Mouse (Mus musculus): Measurements from ENCODE around the gene Irf2bpl. TPM values are rescaled to one million over a fixed set of nuclear protein-coding genes. Genes with fewer than 3 reads are reported as not detected.

Gene Irf2bpl
- total RNA-seq, 2 experiments from 2014 or later, result 78.0 to 81.7 TPM

DNA sequence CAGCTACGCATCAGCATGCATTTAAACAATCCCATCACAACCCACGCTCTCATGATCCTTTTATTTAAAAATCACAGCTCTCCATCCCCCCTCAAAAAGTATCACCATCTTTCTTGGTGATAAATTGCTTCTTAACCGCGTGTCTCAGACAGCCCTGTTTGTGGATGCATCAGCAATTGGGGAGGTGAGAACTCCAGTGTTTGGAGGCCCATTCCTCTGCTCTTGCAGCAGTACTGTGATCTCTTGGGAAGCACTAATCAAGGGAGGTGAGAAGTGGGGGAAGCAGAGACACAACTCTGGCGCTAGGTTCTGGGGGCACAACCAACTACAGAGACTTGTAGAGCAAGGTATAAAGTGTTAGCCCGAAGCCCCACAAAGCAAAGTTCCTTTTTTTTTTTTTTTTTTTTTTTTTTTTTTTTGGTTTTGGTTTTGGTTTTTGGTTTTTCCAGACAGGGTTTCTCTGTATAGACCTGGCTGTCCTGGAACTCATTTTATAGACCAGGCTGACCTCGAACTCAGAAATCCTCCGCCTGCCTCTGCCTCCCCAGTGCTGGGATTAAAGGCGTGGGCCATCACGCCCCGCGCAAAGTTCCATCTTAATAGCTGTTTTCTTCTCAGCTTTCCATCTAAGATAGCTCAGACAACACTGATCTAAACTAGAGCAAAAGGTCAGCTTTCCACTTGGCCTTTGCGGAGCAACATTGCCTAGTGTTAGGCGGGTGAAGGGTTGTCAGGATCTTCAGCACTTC is 3.0 kb upstream of the Irf2bpl start:
- DNase-seq (ENCODE audit: low spot score in 2 of 2), result no peak

DNA sequence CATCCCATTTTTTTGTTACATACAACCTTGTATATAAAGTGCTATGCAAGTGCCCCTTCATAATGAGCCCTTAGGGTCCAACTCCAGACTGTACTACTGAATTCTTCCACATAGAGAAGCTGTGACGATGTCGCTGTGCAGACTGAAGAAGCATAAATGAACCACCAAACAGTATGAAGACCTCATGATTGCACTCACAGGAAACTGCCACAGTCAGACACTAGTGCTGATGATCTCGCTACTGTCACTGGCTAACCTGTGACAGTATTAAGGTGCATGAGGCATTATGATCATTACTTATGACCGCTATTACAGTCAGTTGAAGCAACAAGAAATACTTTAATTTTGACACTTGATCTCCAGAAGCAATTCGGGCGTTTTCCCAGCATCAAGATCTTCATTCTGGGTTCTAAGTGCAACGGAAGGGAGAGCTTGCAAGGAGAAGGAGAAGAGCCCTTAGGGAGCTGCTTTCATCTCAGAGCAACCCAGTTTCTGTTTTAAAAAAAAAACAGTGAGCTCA is 1.9 kb upstream of the Irf2bpl start:
- DNase-seq (ENCODE audit: low spot score in 2 of 2), result no peak

- DNase-seq (ENCODE audit: low spot score in 2 of 2), result no peak
These were observed 1.1 kb upstream of the Irf2bpl start for GRCm38 (mm10) chr12:86885746-86886145.

DNA sequence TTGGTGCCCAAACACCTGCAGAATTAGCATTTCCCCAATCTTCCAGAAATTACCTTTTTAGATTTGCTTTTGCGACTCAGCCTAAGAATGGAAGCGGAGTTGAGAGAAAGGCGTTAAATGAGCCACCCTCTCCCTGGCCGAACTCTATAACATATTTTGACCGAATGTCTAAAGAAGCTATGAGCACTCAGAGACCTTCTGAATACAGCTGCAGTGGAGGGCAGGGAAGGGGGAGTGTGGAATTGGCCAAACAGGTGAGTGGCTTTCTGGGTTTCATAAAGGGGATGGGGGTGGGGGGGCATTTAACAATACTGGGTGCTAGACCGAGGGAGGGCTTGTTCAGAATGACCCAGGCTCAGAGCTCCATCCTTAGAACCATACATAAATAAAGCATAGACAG is 738 bp upstream of the Irf2bpl start:
- no peak for DNase-seq (ENCODE audit: low spot score in 2 of 2)

GRCm38 (mm10) chr12:86883280-86884196 is 1.1 kb downstream of the Irf2bpl start:
- peak in 1 of 2 experiments; percentile 38 for DNase-seq (ENCODE audit: low spot score in 2 of 2)

- no peak for DNase-seq (ENCODE audit: low spot score in 2 of 2)
These were observed 1.6 kb downstream of the Irf2bpl start for GRCm38 (mm10) chr12:86883019-86883279.

DNA sequence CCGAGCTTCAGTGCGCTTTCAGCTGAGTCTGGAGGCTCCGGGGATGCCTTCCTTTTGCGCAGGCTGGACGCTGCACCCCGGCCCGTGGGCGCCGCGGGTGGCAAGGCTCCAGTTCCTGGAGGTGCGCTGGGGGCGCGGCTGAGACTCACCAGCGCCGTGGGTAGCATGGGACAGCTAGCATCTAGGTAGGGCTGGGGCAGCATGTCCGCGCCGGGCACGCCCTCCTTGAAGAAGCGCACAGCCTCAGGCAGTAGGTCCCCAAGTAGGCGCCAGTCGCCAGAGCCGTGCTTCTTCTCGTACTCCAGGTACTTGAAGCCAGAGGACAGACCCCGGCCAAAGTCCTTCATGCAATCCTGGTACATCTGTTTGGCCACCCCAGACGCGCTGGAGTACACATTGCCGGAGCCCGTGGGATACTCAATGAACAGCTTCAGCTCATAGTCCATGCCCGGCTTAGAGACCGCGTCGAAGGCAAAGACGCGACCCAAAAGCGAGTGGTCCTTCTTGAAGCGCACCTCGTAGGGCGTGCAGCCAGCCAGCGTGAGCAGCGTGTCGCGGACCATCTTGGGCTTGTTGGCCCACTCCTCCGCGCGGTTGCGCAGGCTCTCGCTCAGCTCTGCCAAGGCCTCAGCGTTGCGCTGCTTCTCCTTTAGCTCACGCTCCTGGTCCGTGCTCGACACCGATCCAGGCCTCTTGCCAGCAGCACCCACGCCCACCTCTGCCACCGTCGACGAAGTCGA is 2.1 kb downstream of the Irf2bpl start:
- peak in 1 of 2 experiments; percentile 43 for DNase-seq (ENCODE audit: low spot score in 2 of 2)

GRCm38 (mm10) chr12:86881809-86882278 is 2.8 kb downstream of the Irf2bpl start:
- no peak for DNase-seq (ENCODE audit: low spot score in 2 of 2)

- DNase-seq (ENCODE audit: low spot score in 2 of 2), result no peak
These were observed 4.4 kb downstream of the Irf2bpl start for GRCm38 (mm10) chr12:86880090-86880723.

GRCm38 (mm10) chr12:86879446-86880085 is 5.0 kb downstream of the Irf2bpl start:
- no peak for DNase-seq (ENCODE audit: low spot score in 2 of 2)

- no peak for DNase-seq (ENCODE audit: low spot score in 2 of 2)
These were observed 5.9 kb downstream of the Irf2bpl start for GRCm38 (mm10) chr12:86878426-86879353.

DNA sequence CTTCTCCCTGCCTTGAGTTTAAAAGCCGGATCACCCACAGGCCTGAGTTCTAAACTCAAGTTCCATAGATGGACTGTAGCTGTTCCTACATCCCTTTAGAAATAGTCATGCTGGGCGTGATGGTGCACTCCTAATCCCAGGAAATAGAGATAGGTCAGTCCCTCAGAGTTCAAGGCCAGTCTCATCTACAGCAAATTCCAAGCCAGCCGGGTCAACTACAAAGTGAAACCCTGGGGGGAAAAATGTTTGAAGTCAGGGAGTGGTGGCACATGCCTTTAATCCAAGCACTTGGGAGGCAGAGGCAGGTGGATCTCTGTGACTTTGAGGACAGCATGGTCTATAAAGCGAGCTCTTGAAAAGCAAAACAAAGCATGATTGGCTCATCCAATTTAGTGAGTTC is 7.6 kb downstream of the Irf2bpl start:
- no peak for DNase-seq (ENCODE audit: low spot score in 2 of 2)

DNA sequence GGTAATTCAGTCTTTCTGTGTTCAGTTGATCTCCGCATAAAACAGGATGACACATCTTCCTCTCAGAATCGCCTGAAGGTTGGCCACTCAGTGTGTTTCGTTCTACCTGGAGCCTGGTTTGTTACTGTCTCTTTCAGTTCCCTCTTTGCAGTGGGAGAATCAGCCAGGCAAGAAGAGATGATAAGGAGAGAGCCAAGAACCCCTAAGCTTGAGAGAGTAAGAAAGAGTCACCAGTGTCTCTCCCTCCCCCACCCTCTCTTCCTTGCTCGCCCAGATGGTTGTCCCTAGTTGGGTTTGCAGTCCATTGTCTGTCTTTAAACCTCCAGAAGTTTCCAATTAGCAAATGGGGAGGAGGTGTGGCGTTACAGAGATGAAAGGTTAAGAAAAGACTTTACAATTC is 8.5 kb downstream of the Irf2bpl start:
- no peak for DNase-seq (ENCODE audit: low spot score in 2 of 2)

DNA sequence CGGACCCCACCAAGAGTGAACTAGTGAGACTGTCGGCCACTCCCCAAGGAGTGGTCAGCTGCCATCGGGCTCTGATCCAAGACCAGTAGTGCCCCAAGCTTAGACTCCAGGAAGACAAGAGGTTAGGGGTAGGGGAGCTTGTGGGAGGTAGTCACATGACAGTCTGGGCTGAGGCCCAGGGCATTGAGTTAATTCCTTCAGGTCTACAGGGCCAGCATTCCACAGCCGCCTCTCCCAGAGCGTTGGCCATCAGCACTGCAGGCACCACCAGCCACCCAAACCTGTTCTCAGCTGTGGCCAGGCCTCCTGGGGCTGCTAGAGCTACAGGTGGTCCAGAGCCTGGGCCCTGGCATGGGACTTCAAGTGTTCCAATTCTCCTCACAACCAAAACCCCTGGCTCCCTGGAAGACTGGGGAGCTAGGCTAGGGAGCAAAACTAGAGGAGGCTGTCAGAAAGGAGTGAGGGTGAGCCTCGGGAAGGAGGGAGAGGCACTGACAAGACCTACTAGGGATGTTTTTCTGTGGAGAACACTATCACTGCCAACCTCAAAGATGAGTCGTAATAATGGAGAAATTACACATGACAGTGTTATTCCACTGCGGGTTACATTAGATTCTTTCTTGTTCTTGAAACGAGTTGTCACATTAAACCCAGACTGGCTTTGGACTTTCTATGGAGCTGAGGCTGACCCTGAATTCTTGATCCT is 12.1 kb downstream of the Irf2bpl start:
- no peak for DNase-seq (ENCODE audit: low spot score in 2 of 2)

DNA sequence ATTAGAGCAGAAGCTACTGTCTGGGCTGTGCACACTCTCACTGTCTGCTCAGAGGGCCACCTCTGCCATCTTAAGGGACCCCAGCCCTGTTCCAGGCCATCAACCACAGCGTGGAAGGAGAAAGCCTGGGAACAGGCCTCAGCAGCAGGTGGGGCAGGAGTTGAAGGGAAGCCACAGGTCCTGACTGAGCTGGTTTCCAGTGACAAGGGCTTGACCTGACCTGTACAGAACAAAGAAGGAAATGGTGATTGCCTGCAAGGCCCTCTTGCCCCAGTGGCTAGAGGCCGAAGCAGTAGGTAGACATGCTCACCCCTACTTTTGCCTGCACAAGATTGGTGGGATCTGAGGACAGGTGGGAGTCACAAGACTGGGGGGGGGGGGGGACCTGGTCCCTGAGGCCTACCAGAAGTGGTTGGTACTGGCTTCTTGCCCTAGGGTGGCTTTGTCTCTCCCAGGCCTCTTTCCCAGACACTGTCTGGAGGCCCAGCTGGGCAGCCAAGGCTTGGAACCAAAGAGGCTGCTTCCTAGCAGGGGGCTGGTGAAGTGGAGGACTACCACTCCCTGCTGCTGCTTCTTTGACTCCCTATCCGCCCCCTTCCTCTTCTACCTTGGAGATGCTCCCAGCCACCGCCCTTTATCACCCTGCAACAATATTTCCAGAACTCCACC is 12.8 kb downstream of the Irf2bpl start:
- no peak for DNase-seq (ENCODE audit: low spot score in 2 of 2)

GRCm38 (mm10) chr12:86870996-86871395 is 13.6 kb downstream of the Irf2bpl start:
- DNase-seq (ENCODE audit: low spot score in 2 of 2), result no peak

DNA sequence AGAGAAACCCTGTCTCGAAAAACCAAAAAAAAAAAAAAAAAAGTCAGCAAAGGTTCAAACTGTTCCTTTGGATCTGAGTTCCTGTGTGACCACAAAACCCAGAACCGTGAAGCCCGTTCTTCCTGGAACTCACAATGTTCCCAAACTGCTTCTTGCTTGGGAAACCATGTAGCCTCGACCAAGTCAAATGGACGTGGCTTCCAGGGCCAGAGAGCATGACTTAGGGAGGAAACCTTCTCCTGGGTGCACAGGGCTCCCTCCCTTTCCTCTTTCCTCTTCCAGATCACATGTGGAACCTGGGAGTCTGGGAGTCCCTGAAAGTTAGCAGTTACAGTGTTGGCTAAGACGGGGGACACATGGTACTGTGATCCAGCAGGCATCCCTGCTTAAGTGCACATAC is 14.8 kb downstream of the Irf2bpl start:
- DNase-seq (ENCODE audit: low spot score in 2 of 2), result no peak
